Mouse (Mus musculus) cerebellum, adult 2 months (tissue): ENCODE results near the gene Tmco1.

Source experiments
- CTCF ChIP-seq: fragments of 200-500 bp; IDR thresholded peaks from 2 replicates; pipeline ENCODE4 v1.5.1; 2011; ENCODE audit warnings: low read depth, mild to moderate bottlenecking, control low read depth, low read length, moderate library complexity, borderline replicate concordance; ENCODE audit not compliant: insufficient read depth
- POLR2A ChIP-seq: fragments of 200-500 bp; IDR thresholded peaks from 2 replicates; pipeline ENCODE4 v1.6.1; 2011; ENCODE audit warnings: low read length, control low read depth, borderline replicate concordance; ENCODE audit not compliant: insufficient read depth

- TF ChIP-seq POLR2A = no peak
- no peak for TF ChIP-seq CTCF
Observed at GRCm38 (mm10) chr1:167300122-167300521, 8.1 kb upstream of the Tmco1 start.
